Mouse (Mus musculus): ENCODE measurements around the gene Drosha. TPM values are rescaled to one million over a fixed set of nuclear protein-coding genes. Genes with fewer than 3 reads are reported as not detected.
A peak's percentile ranks its signal among the peaks of the same experiment; 100 is the strongest.

Drosha gene
- polyA plus RNA-seq, 1 experiment from 2014 or later, result 63.2 TPM

DNA sequence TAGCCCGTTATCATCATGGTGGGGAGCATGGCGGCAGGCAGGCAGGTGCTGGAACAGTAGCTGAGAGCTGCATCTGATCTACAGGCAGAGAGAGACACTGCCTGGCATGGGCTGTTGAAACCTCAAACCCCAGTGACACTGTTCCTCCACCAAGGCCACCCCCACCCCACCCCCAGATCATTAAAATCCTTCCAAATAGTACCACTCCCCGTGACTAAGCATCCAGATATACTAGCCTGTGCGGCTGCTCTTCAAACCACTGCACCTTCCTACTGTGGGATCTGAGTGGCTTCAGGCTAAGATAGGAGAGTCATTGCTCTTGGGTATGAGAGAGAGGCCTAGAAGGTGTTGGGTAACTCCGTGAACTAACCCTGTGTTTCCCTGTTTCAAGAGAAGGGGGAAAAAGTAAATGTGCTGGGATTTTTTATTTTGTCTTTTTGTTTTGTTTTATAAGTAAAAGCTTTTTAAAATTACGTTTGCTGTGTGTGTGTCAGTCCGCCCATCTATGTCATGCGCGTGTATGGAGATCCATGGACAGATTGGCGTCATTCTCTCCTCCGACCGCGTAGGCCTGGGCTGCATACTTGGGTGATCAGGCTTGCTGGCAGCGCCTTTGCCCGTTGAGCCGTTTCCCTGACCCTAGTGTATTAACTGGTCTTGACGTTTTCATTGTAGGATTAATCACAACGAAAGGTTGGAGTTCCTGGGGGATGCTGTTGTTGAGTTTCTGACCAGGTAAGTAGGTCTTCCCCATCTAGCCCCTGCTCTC lies 76.0 kb downstream of the Drosha start:
- Histone ChIP-seq H3K27me3 (ENCODE audit: control insufficient read depth, insufficient read depth, low read length) (no peaks in the 10 kb centered on the region), H3K9ac (replicated peaks; ENCODE audit: low read length) (no peak overlapping the region), H3K4me3 (replicated peaks; ENCODE audit: low read depth, low read length) (no peak overlapping the region), H3K4me2 (ENCODE audit: low read length) (no peak overlapping the region), H3K36me3 (ENCODE audit: control insufficient read depth, insufficient read depth, low read length) (peaks cover 74% of the 10 kb centered on the region), H3K4me1 (ENCODE audit: control insufficient read depth, insufficient read depth, low read length) (no peaks in the 10 kb centered on the region), H3K9me3 (ENCODE audit: control insufficient read depth, low read length) (no peaks in the 10 kb centered on the region), H3K27ac (replicated peaks; ENCODE audit: low read depth, low read length) (peak overlapping the region; percentile 49; the same call in 1 of the 2 replicates)
- 87% methylated on average over 18 of the region's 18 CpGs for WGBS
- DNase-seq (no peak), ATAC-seq (ENCODE audit: low FRiP score, low TSS enrichment) (no peak)

DNA sequence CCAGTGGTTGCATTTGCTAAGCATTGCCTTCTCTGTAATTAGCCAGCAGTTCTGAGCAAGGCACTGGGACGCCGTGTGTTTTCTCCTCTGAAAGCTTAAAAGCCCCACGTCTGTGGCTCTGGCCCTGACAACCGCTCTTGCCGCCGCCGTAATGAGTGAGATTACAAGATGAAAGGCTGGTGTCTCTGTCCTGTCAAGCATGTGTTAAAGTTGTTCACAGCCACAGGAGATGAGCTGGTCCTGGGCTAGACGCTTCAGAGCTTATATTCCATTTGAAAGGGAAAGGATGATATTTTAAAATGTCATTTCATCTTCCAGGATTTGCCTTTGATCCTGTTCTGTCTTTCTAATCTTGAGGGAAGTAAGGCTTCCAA lies 76.6 kb downstream of the Drosha start:
- Histone ChIP-seq H3K4me3 (replicated peaks; ENCODE audit: low read depth, low read length) (no peak overlapping the region), H3K36me3 (ENCODE audit: control insufficient read depth, insufficient read depth, low read length) (peaks cover 73% of the 10 kb centered on the region), H3K4me2 (ENCODE audit: low read length) (no peak overlapping the region), H3K27ac (replicated peaks; ENCODE audit: low read depth, low read length) (peak overlapping the region; percentile 49; the same call in 1 of the 2 replicates), H3K4me1 (ENCODE audit: control insufficient read depth, insufficient read depth, low read length) (no peaks in the 10 kb centered on the region), H3K9me3 (ENCODE audit: control insufficient read depth, low read length) (no peaks in the 10 kb centered on the region), H3K9ac (replicated peaks; ENCODE audit: low read length) (no peak overlapping the region), H3K27me3 (ENCODE audit: control insufficient read depth, insufficient read depth, low read length) (no peaks in the 10 kb centered on the region)
- WGBS, result 69% methylated on average over 8 of the region's 8 CpGs
- ATAC-seq (ENCODE audit: low FRiP score, low TSS enrichment) (no peak), DNase-seq (peak; percentile 36)

DNA sequence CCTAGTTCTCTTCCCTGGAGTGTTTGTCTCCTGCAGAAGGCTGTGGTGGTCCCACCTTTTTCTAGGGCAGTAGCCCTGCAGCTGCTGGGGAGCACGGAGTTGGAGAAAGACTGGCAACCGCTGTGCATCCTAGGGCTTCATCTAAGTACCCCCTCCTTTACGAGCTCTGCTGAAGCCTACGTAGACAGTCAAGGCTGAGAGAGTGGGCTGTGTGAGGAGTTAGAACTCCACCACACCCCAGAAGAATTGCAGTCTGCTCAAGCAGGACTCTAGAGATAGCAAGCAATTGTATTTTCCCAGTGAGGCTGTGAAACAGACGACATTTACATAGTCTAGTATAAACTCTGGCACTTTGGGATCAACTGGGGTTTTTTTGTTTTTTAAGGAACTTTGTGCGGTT lies 79.8 kb downstream of the Drosha start:
- no peak overlapping the region for H3K4me3 ChIP-seq (replicated peaks; ENCODE audit: low read depth, low read length)
- H3K27ac ChIP-seq (replicated peaks; ENCODE audit: low read depth, low read length), result no peak overlapping the region
- WGBS, result 92% methylated on average over 6 of the region's 6 CpGs
- no peak for ATAC-seq (ENCODE audit: low FRiP score, low TSS enrichment)
- no peak overlapping the region for H3K9ac ChIP-seq (replicated peaks; ENCODE audit: low read length)
- no peaks in the 10 kb centered on the region for H3K27me3 ChIP-seq (ENCODE audit: control insufficient read depth, insufficient read depth, low read length)
- no peaks in the 10 kb centered on the region for H3K4me1 ChIP-seq (ENCODE audit: control insufficient read depth, insufficient read depth, low read length)
- H3K4me2 ChIP-seq (ENCODE audit: low read length), result no peak overlapping the region
- H3K36me3 ChIP-seq (ENCODE audit: control insufficient read depth, insufficient read depth, low read length), result peaks cover 70% of the 10 kb centered on the region
- no peak for DNase-seq
- no peaks in the 10 kb centered on the region for H3K9me3 ChIP-seq (ENCODE audit: control insufficient read depth, low read length)

DNA sequence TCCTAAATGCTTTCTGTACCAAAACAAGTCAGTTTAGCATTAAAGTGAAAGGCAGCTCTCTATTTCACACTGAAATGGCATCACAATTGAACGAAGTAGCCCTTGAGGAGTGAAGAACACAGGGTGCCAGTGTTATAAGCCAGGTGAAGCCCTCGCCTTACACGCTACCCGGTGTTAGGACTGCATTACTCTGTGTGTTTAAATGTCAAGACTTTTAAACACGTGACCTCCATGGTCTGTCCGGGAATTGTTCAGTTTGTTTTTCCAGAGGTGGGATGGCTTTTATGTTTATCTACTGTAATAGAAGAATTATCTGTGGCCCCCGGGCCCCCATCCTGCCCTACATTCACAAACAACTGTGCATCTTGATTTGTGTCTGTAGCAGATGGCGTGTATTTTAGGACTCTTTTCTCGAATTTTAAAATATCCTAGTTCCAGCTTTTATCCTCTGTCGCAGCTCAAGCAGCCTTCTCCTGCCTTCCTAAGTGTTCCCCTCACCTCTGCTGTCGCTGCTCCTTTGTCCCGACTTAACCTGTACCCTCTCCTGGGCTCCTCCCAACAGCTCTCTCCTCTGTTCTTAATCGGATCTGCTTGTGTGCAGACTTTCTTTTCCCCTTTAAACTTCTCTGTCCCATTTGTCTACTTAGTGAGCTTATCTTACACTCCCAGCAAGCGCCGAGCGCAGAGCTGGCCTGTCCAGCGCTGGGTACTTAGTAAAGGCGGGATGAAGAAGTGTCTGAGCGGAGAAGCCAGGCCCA lies 83.5 kb downstream of the Drosha start:
- WGBS, result 84% methylated on average over 19 of the region's 19 CpGs

DNA sequence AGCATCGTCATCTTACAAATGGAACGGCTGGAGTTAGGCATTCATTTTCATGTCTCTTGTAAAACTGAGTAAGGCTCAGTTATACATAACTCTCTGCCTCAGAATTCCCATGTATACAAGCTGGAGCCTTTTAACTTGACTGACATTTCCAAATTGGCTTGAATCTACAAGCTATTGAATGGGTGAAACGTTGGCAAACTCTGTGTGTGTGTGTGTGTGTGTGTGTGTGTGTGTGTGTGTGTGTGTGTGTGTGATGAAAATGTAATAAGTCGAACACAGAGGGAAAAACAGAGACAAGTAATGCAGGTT lies 84.1 kb downstream of the Drosha start:
- H3K27me3 ChIP-seq (ENCODE audit: control insufficient read depth, insufficient read depth, low read length), result no peaks in the 10 kb centered on the region
- H3K36me3 ChIP-seq (ENCODE audit: control insufficient read depth, insufficient read depth, low read length), result peaks cover 57% of the 10 kb centered on the region
- H3K9ac ChIP-seq (replicated peaks; ENCODE audit: low read length), result no peak overlapping the region
- DNase-seq, result no peak
- no peak overlapping the region for H3K4me3 ChIP-seq (replicated peaks; ENCODE audit: low read depth, low read length)
- H3K9me3 ChIP-seq (ENCODE audit: control insufficient read depth, low read length), result no peaks in the 10 kb centered on the region
- ATAC-seq (ENCODE audit: low FRiP score, low TSS enrichment), result no peak
- H3K27ac ChIP-seq (replicated peaks; ENCODE audit: low read depth, low read length), result no peak overlapping the region
- 81% methylated on average over 4 of the region's 4 CpGs for WGBS
- no peak overlapping the region for H3K4me2 ChIP-seq (ENCODE audit: low read length)
- H3K4me1 ChIP-seq (ENCODE audit: control insufficient read depth, insufficient read depth, low read length), result no peaks in the 10 kb centered on the region

More for the DNA sequence above, 83.5 kb downstream of the Drosha start:
- DNase-seq, result no peak
- Histone ChIP-seq H3K4me2 (ENCODE audit: low read length) (no peak overlapping the region), H3K36me3 (ENCODE audit: control insufficient read depth, insufficient read depth, low read length) (peaks cover 56% of the 10 kb centered on the region), H3K4me1 (ENCODE audit: control insufficient read depth, insufficient read depth, low read length) (no peaks in the 10 kb centered on the region), H3K4me3 (replicated peaks; ENCODE audit: low read depth, low read length) (no peak overlapping the region), H3K9ac (replicated peaks; ENCODE audit: low read length) (no peak overlapping the region), H3K27ac (replicated peaks; ENCODE audit: low read depth, low read length) (no peak overlapping the region), H3K27me3 (ENCODE audit: control insufficient read depth, insufficient read depth, low read length) (no peaks in the 10 kb centered on the region), H3K9me3 (ENCODE audit: control insufficient read depth, low read length) (no peaks in the 10 kb centered on the region)
- no peak for ATAC-seq (ENCODE audit: low FRiP score, low TSS enrichment)

DNA sequence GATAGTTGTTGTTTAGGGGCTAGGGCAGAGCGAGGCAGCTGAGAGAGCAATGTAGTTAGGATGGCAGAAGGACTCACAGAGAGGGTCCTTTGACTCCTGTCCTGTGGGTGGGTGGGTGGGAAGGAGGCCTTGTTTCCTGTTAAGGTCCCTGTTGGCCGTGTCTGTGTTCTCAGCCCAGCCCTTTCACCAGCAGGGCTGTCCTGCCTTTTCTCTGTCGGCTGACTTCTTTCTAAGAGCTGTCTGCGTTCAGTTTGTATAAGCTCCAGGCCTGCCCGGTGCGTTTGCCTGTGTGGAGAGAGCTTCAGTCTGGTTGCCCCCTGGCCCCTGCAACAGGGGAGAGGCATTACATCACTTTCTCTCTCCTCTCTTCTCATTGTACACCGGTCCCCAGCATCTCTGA lies 84.6 kb downstream of the Drosha start:
- no peak for ATAC-seq (ENCODE audit: low FRiP score, low TSS enrichment)

DNA sequence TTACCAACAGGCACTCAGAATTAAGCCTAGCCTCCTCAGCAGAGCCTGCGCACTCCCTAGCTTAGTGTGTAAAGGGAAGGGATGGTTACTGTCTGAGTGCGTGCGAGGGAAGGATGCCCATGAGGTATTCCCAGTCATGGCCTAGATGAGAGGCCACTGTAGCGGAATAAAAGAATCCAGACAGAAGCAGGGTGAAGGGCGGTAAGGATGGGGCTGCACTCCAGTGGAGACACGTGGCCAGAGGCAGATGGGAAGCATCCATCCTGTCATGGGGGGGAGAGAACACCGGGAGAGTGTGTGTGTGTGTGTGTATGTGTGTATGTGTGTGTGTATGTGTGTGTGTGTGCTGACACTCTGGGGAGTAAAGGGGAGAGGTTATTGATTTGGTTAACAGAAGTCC lies 86.5 kb downstream of the Drosha start:
- Histone ChIP-seq H3K4me2 (ENCODE audit: low read length) (no peak overlapping the region), H3K4me1 (ENCODE audit: control insufficient read depth, insufficient read depth, low read length) (no peaks in the 10 kb centered on the region), H3K9ac (replicated peaks; ENCODE audit: low read length) (no peak overlapping the region), H3K27me3 (ENCODE audit: control insufficient read depth, insufficient read depth, low read length) (no peaks in the 10 kb centered on the region), H3K4me3 (replicated peaks; ENCODE audit: low read depth, low read length) (no peak overlapping the region), H3K36me3 (ENCODE audit: control insufficient read depth, insufficient read depth, low read length) (peaks cover 55% of the 10 kb centered on the region), H3K27ac (replicated peaks; ENCODE audit: low read depth, low read length) (no peak overlapping the region), H3K9me3 (ENCODE audit: control insufficient read depth, low read length) (no peaks in the 10 kb centered on the region)
- no peak for DNase-seq
- 79% methylated on average over 7 of the region's 7 CpGs for WGBS
- no peak for ATAC-seq (ENCODE audit: low FRiP score, low TSS enrichment)

More for the DNA sequence above, 84.6 kb downstream of the Drosha start:
- H3K36me3 ChIP-seq (ENCODE audit: control insufficient read depth, insufficient read depth, low read length), result peaks cover 57% of the 10 kb centered on the region
- no peak overlapping the region for H3K9ac ChIP-seq (replicated peaks; ENCODE audit: low read length)
- no peak overlapping the region for H3K27ac ChIP-seq (replicated peaks; ENCODE audit: low read depth, low read length)
- no peak overlapping the region for H3K4me2 ChIP-seq (ENCODE audit: low read length)
- 79% methylated on average over 7 of the region's 7 CpGs for WGBS
- no peaks in the 10 kb centered on the region for H3K9me3 ChIP-seq (ENCODE audit: control insufficient read depth, low read length)
- no peaks in the 10 kb centered on the region for H3K27me3 ChIP-seq (ENCODE audit: control insufficient read depth, insufficient read depth, low read length)
- H3K4me1 ChIP-seq (ENCODE audit: control insufficient read depth, insufficient read depth, low read length), result no peaks in the 10 kb centered on the region
- no peak for DNase-seq
- H3K4me3 ChIP-seq (replicated peaks; ENCODE audit: low read depth, low read length), result no peak overlapping the region

DNA sequence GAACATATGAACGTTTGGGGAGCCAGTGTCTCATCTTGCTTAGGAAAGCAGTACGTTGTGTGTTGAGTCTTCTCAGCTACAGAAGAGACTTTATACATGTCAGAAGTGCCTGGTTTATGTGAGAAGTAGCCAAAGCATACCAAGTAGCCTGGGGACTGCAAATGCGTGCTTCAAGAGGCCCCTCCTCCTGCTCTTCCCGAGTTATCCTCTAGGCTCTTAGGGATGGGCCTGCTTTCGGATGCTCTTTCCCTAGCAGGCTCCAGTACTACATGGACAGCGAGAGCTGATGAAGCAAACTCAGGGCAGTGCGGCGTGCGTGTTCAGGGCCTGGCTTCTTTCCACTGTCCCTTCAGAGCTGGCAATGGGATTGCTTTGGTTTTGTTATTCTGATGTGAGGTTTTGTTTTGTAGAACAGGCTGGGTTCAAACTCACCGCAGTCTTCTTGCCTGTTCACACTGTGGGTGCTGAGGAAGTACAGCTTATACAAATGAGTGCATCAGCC lies 91.8 kb downstream of the Drosha start:
- H3K4me1 ChIP-seq (ENCODE audit: control insufficient read depth, insufficient read depth, low read length), result no peaks in the 10 kb centered on the region
- H3K36me3 ChIP-seq (ENCODE audit: control insufficient read depth, insufficient read depth, low read length), result peaks cover 71% of the 10 kb centered on the region
- no peak overlapping the region for H3K4me3 ChIP-seq (replicated peaks; ENCODE audit: low read depth, low read length)
- ATAC-seq (ENCODE audit: low FRiP score, low TSS enrichment) (no peak), DNase-seq (no peak)
- H3K27ac ChIP-seq (replicated peaks; ENCODE audit: low read depth, low read length), result no peak overlapping the region
- no peaks in the 10 kb centered on the region for H3K9me3 ChIP-seq (ENCODE audit: control insufficient read depth, low read length)
- no peak overlapping the region for H3K4me2 ChIP-seq (ENCODE audit: low read length)
- no peak overlapping the region for H3K9ac ChIP-seq (replicated peaks; ENCODE audit: low read length)
- 84% methylated on average over 10 of the region's 10 CpGs for WGBS
- H3K27me3 ChIP-seq (ENCODE audit: control insufficient read depth, insufficient read depth, low read length), result no peaks in the 10 kb centered on the region

All from midbrain, embryonic 14.5 days (tissue).